Mouse (Mus musculus) NIH3T3 (cell line): ENCODE measurements around the gene Prickle2.

Experiments
- DNase-seq: peaks from one replicate; pipeline ENCODE4 v3.0.0-alpha.2; 2012; ENCODE audit warnings: low read depth

Prickle2 gene

DNA sequence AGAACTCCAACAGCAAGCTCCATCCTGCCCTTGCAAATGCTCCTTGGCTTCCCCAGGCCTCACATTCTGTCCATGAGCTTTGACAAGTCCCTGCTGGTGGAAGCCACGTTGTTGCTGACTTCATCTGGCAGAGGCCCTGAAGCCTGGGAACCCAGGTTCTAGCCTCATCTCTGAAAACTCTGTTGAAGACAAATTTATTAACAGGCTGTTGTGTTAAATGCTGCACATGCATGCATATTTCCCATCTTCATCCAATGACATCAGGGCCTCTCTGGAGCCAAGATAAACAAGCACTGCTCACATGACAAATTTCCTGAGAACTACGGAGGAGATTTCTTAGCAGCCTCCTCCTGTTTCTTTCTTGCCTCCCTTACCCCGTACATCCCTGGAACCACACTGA lies 259.3 kb downstream of the Prickle2 start:
- DNase-seq: peak; percentile 72

DNA sequence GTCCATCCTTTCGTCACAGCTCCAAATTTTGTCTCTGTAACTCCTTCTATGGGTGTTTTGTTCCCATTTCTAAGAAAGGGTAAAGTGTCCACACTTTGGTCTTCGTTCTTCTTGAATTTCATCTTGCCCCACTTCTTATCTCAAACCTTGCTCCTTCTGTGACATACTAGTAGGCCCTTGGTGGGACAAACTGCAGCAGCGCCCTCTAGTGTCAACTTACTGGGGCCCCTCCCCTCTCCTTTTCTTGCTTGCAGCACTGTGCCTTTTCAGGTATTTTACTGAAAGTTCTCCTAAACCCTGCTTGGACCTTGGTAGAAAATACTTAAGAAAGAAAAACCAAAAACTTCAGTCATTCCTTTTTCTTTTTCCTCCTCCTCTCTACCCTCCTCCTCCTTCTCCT lies 264.8 kb downstream of the Prickle2 start:
- DNase-seq: peak; percentile 52

DNA sequence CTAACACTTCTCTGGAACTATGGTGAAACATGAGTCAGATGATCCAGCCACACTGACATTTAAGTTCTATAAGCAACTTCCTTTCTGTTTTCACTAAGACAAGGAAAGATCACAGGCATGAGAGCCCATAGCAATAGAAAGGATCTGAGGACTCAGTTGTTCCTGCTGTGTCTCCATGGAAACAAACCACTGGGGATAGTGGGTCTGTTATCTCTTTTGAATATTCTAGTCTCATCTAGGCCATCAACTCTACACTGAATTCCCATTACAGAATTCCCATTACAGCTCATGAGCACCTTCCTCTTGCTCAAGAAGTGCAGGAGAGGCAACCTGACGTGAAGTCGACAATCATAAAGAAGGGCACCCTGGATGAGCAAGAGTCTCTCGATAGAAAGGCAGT lies 265.7 kb downstream of the Prickle2 start:
- no peak for DNase-seq

DNA sequence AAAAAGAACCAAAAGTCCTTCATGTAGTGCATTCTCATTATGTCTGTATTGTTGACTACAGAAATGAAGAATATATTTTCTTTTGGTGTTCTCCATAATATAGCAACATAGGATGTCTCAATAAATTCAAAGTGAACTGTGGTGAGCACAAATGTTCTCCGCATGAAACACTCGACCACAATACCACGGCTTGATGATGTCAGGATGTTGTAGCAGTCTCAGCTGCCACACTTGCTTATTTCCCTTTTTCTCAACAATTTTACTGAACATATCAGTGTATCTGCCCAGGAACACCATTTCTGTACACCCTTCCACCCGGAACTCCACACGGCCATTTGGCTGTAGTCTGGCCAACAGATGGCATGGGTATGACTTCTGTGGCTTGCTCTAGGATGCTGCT lies 273.8 kb downstream of the Prickle2 start:
- peak; percentile 32 for DNase-seq

DNA sequence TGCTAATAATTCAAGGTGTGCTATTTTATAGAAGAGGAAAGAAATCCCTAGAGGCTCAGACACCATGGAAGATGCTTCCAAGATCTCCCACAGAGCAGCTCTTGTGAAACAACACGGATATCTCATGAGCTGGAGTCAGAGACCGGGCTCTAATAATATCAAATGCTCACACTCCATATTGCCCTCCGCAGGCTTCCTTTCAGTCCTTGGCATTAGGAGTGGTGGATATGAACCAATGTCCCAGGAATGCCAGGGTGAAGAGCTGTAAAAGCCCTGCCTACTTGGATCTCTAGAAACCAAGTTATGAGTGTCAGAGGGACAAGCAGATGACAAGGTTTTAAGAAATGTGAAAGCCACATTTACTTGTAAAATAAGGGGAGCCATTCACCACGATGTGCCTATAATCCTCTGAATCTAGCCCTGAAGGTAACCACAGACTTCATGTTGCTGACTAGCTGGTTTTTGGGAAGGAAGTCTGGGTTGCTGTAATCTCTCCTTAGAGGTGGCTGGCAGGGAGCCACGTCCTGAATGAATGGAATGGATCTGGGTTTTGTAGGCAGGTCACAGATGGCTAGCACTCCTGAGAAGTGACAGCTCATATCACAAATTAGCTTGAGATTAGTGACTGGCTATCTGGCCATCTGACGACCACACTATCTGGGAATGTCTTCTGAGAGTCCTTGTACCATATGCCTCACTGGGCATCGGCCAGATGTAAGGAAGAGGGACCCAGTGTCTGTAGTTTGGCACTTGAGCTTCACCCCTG lies 278.4 kb downstream of the Prickle2 start:
- DNase-seq: peak; percentile 53

DNA sequence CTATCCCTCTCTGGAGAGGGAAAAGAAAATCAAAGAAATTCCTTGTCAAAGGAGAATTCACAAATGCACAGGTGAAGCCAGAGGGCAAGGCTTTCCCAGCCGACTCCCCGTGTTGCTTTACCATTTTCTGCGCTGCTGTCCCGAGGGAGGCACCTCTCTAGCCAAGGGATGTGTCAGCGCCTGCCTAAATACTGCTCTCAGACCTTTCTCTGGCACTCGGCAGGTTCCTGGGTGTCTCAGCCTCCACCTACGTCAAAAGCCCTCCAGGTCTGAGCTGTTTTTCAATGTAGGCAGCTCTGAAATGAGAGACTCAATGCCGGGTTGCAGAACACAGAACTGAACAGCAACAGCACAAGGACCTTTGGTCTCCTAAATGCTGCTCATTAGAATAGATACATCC lies 280.1 kb downstream of the Prickle2 start:
- no peak for DNase-seq

DNA sequence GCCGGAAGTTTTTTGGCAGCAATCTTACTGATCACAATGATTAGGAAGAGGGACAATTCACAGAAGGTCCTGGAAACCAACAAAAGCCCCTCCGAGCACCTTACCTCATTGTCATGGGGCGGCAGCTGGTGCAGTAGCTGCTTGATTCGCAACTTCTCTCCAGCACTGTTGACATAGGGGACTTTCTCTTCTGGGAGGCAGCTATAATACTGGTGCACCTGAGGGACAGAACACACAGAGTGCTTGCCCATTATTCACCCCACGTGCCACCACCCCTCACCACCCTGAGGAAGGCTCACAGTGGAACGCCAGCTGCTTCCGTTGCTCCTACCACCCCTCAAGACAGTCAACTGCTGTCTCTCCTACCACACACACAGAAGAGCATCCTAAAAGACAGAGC lies 280.5 kb downstream of the Prickle2 start:
- no peak for DNase-seq

DNA sequence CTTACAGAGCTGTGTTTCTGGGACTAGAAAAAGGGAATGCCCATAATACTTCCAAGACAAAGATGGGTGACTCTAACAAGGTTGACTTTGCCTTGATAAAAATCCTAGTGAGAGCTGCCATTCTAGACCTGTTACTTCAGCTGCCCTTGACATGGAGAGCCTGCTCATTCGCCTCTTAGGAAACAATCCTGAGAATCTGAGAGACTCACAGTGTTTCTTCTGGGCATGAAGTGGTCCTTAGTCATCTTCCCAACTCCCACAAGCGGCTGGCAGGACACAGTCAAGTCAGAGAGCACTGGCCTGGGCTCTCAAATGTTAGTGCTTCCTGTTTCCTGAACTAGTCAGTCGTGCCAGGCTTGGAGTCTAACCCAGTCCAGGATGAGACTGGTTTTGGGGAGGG lies 281.0 kb downstream of the Prickle2 start:
- DNase-seq: peak; percentile 42

DNA sequence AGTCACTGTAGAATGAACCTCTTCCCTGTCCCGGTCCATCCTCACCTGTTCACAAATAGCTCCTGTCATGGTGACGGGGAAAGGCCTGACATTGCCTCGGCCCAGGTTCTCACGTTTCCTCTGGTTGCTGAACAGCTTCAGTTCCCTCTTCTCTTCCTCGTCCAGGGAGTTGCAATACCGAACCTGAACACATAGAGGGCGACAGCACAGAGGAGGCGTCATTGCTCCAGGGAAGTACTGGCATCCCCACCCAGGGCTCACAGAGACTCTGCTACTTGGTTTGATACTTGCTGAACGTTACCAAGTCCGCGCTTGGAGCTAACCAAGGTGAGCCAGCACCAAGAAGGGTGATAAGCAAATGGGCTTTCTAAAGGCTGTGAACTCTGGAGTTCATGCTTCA lies 283.7 kb downstream of the Prickle2 start:
- peak; percentile 44 for DNase-seq

DNA sequence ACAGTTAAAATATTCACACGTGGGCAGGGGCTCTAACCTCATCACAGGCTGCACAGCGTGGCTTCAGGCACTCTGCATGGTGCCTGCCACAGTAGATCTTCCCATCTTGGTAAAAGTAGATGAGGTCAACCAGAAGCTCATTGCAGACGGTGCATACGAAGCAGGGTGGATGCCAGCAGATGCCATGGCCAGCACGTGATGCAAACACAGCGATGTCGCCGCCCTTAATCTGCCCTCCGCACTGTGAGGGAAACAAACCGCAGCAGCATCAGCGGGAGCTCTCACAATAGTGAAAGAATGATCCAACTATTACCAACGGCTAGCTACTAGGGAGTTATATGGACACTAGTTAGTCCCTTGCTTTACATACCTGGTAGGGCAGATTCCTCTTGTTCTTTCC lies 285.8 kb downstream of the Prickle2 start:
- no peak for DNase-seq

DNA sequence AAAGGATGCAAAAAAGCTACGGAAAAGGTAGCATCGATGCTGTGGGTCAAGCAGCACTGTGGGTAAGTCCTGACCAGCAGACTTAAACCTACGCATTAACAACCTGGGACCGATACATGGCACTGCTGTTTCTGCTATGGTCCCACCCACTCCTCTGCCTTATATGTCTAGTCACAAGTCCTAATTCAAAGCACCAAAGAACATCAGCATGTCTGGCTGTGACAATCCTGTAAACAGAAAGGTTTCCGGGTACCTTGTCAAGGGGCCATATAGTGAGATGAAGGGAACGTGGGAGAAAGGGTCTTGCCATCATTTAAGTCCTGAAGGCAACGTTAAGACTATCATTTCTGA lies 290.6 kb downstream of the Prickle2 start:
- no peak for DNase-seq

DNA sequence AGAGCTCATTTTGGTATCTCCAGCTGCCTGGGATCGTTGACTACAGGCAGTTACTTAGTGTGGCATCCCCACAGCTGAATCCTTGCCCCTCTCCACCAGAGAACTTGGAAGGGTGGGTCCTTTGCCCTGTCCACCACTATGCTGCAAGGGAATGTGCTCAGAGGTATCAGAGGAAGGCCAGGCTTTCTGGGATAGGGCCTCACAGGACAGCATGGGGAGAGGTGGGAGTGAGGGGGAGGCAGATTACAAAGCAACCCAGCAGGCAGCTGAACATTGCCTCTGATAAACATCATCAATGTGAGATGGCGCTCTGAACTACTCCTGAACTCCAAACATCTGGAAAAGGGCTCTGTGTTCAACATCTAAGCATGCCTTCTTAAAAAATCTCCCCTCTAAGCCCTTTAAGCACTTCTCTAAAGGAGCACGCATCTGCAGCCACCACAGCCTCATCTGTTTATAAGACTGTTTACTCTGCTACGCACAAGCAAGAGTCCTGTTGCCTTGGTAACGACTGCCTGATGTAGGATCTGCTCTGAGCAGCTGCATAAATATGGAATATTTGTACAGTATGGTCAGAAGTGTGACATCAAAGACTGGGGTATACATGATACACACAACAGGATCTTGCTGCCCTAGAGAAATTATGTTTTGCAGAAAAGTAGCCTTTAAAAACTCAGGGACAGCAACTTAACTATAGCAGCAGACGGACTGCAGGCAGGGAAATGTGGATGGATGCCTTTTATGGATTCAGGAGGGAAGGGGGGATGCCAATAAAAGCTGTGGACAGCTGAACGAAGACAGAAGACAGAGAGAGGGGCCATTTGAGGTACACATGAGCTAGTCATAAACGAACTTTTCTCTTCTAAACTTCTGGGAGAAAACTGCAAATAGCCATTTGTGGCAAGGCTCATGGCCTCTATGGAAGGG lies 291.2 kb downstream of the Prickle2 start:
- peak; percentile 41 for DNase-seq

DNA sequence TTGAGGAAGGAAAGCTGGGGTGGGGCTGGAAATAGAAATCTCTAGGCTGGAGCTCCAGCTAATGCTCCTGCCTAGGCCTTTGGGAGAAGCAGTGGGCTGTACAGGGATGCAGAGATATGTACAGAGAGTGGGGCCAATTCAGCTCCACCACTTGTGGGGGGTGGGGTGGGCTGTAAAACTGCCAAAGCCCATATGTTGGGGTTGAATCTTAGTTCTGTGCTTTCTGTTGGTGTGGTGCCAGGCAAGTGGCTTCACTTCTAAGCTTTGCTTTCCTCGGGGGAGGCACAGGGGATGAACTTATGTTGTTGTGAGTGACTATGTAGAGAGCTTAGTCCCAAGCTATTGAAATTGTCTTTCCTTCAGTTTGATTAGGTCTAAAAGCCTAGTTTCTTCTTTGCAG lies 292.0 kb downstream of the Prickle2 start:
- peak; percentile 24 for DNase-seq

DNA sequence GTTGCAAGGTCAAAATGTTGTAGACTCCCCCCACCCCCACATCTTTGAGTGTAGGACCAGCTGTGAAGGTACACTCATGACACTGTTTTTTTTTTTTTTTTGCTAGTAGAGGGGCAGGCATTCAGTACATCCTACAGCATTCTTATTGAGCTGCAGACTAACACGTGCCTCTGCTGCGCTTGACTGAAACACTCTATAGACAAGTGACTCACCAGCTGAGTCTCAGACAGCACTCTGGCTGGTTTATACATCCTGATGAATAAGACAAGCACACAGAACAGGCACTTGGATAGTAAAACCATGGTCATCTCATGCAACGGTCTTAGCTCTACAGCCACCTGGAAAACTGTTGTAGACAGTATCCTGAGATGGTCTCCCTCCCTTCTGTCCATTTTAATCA lies 296.2 kb downstream of the Prickle2 start:
- DNase-seq: peak; percentile 17

DNA sequence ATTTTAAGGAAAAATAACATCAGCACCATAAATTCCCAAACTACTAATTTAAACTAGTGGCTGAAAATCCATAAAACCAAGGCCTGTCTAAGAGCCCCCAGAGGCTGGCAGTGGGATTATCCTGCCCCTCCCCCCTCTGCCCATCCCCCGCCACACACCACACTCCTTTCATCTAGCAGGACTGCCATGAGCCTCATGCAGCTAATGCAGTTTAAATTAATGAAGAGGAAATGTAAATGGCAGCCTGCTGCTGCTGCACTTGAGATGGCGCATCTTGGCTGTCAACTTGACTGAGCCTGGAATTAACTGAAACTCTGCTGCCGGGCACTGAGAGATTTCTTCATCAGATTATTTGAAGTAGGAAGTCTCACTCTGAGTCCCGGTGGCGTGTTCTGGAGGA lies 298.7 kb downstream of the Prickle2 start:
- no peak for DNase-seq

DNA sequence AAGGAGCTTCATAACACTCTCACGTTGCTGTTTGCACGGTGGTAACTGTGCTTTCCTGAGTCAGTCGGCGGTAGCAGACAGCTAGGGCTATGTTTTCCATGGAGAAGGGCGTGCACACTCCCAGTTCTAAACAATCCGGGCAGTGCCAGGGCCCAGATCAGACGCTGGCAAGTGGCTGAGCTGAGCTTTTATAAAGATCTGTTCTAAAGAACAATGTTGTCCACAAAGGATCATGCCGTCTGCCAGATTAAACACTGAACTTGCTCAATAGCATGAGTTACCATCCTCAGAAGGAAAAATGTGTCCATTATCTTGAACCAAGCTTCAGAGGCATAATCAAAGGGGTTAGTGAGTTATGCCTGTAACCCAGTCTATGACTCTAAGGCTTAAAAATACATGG lies 300.4 kb downstream of the Prickle2 start:
- DNase-seq: no peak

DNA sequence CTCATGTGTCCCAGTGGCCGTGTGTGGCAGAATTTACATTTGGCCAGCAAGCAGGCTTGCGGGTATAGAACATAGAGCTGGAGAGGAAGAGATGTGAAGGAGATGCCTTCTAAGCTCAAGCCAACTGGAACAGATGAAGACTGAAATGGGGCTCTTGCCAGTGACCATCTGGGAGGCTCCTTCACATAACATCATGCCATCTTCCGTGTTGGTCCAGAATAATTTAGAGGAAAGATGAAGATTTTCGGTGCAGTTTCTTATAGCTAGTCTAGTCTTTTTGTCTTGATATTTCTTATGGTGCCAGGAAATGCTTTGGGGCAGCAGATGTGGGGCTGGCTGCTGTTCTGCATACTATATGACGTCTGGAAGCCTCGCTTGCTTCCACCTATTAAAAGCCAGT lies 308.1 kb downstream of the Prickle2 start:
- no peak for DNase-seq

DNA sequence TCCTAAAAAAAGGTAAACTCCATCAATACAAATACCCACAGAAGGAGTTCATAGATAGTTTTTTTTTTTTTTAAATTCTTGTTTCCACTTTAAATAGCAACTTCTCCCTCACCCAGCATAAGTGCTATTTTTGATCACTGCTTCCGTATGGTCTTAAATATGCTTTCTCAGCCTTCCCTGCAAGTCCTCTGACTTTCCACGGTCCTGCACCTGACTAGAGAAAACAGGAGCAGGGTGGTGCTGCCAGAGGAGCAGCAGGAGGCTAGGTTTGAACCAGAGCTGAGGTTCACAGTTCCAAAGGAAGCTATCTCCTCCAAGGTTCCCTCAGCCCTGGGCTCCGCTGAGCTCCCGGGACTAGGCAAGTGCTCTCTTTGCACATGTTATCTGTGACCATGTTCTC lies 310.4 kb downstream of the Prickle2 start:
- DNase-seq: no peak

DNA sequence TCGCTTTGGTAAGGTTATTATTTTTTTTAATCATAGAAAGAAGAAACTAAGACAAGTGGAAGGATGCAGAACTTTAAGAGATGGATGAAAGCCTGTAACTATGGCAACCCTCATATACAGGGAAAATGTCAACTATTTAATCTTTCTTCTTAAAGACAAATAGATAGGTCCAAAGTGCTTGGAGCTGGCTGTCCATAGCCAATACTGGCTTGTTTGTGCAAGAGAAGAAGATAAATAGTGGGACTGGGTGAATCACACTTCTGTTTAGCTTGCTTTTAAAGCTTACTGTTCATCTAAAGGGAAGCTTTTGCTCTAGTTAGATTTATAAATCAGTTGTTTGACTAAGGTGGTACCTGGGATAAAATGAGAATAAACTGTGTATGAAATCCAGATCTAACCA lies 310.8 kb downstream of the Prickle2 start:
- no peak for DNase-seq

DNA sequence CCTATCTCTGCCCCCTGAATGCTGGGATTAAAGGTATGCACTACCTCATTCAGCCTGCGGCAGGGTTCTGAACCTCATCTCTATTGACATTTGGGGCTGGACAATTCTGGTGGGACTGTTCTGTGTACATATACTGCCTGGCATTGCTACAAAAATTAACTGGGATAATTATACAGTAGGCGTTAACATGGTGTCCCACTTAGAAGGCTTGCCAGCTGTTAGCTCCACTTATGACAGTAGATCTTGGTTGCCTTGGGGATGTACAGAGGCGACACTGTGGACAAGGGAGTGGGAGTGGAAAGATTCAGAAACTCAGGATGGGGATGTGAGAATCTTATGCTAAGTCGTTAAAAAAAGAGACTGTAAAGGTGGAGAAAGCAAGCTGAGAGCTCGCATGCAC lies 311.3 kb downstream of the Prickle2 start:
- DNase-seq: no peak

DNA sequence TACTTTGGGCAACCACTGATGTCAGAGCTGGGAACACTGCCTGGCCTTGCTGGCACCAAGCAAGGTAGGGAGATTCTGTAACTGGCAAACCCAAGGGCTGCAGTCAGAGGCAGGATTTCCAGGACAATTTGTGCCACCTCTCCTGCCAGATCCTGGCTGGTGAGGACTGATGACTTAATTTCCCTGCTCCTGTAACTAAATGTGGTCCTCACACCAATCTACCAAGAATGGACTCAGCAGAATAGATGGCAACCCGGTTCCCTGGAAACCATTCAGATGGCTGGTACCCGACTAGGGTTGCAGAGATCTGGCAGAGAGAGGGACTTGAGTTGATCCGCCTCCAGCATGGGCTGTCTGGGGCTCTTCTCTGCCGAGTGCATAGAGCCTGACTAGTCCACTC lies 315.6 kb downstream of the Prickle2 start:
- no peak for DNase-seq

DNA sequence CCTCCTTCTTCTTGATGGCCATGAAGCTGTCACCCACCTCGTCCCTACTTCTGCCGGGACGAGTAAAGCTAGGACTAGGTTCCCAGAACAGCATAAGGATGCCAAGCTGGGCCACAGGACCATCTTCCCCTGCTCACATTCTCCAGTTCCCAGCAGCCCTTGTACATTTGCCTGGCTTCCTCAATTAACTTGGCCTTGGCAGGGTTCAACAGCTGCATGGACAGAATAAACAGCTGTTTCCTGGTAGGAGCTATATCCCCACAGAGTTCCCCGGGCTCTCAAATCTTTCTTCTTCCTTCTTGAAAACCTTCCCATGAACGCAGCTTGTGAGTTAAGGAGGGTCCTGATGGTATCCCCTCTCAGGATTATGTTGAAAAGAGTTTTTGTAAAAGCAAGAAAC lies 317.3 kb downstream of the Prickle2 start:
- no peak for DNase-seq

DNA sequence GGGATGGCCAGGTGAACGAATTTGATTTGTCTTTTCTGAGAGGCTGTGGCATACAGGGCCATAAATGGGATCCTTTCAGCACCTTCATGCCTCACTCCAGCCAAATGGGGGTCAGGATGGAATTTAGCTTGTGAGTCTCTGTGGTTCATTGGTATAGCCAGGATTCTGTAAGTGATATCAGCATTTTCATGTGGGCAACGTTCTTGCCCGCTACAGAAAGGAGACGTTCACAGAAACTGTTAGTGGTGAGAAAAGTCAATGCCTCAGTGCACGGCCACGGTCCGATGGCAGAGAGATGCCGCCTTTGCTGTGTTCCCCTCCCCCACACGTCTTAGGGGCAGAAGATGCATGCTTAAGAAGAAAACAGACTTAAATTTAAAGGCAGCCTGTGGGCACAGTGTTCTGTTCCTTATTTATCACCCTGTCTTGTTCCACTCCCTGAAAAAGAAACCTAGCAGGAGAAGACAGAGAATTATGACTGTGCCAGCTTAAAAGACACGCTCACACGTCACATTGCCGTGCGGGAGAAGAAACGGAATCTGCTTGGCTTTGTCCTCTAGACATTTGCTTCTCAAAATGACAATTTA lies 322.7 kb downstream of the Prickle2 start:
- DNase-seq: no peak
